Mouse (Mus musculus) midbrain, embryonic 12.5 days (tissue): ENCODE data around the gene Ruvbl2. TPM values are rescaled to one million over a fixed set of nuclear protein-coding genes. Genes with fewer than 3 reads are reported as not detected.
"Not testable (repeated sequence)": the region's sequence is repeated elsewhere in the genome, so short reads cannot be mapped to it uniquely, and the experiment has no call there.

Experiments
- ATAC-seq: fragments of 200-750 bp; cut with Nextera tagmentation; 2 replicates; pipeline ENCODE4 v1.8.0; 2017; ENCODE audit warnings: low read depth, moderate TSS enrichment, moderate library complexity; ENCODE audit not compliant: low FRiP score
- H3K27ac ChIP-seq: fragments of 300-500 bp; sonication (generic); replicated peaks from 2 replicates; pipeline ENCODE4 v1.5.1; 2016; ENCODE audit warnings: mild to moderate bottlenecking
- H3K27me3 ChIP-seq: fragments of 300-500 bp; sonication (generic); 2 replicates; pipeline ENCODE4 v1.6.1; 2016; ENCODE audit warnings: mild to moderate bottlenecking
- H3K36me3 ChIP-seq: fragments of 300-500 bp; sonication (generic); 2 replicates; pipeline ENCODE4 v1.6.1; 2016
- H3K4me1 ChIP-seq: fragments of 300-500 bp; sonication (generic); 2 replicates; pipeline ENCODE4 v1.6.1; 2016
- H3K4me2 ChIP-seq: fragments of 300-500 bp; sonication (generic); replicated peaks from 2 replicates; pipeline ENCODE4 v1.6.1; 2016; ENCODE audit warnings: mild to moderate bottlenecking, moderate library complexity
- H3K4me3 ChIP-seq: fragments of 300-500 bp; sonication (generic); 2 replicates; pipeline ENCODE4 v1.5.1; 2016; ENCODE audit warnings: mild to moderate bottlenecking
- H3K9ac ChIP-seq: fragments of 300-500 bp; sonication (generic); replicated peaks from 2 replicates; pipeline ENCODE4 v1.6.1; 2016; ENCODE audit warnings: mild to moderate bottlenecking, moderate library complexity
- H3K9me3 ChIP-seq: fragments of 300-500 bp; sonication (generic); 2 replicates; pipeline ENCODE4 v1.6.1; 2016; ENCODE audit warnings: mild to moderate bottlenecking
- WGBS: fragments of 180-500 bp; shearing (Covaris S2); methylation state at CpG from one replicate; pipeline ENCODE4 v1.1.7; 2016; 5-methylcytosine and 5-hydroxymethylcytosine counted together
- polyA plus RNA-seq: library from polyadenylated mRNA; unstranded; fragments of >200 nt; fragmentation: Nextera tagmentation; extraction: Ambion mirVana; gene quantifications from 2 replicates; pipeline ENCODE4 v1.2.1, GENCODE M21; 2016

Gene Ruvbl2
- polyA plus RNA-seq, 1 experiment from 2014 or later, result 153 TPM

DNA sequence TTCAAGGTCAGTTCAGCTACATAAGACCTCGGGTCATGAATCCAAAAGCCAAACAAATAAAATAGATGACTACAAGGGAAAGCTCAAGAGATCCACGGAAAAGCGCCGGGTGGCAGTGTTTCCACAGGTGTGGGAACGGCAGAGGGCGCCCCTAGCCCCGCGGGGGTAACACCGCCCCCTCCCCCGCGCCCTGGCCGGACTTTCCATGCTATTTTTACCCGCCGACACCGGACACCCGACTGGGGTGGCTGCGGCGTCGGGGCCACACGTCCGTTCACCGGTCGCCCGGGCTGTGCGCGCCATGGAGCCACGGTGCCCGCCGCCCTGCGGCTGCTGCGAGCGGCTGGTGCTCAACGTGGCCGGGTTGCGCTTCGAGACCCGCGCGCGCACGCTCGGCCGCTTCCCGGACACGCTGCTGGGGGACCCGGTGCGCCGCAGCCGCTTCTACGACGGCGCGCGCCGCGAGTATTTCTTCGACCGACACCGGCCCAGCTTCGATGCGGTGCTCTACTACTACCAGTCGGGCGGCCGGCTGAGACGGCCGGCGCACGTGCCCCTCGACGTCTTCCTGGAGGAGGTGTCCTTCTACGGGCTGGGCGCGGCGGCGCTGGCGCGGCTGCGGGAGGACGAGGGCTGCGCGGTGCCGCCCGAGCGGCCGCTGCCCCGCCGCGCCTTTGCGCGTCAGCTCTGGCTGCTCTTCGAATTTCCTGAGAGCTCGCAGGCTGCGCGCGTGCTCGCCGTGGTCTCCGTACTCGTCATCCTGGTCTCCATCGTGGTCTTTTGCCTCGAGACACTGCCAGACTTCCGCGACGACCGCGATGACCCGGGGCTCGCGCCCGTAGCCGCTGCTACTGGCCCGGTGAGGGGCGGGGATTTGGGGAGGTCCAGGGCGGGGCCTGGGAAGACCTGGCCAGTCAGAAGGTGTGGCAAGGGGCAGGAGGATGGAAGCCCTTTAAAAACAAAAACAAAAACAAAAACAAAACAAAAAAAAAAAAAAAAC is 31.4 kb downstream of the Ruvbl2 start:
- ATAC-seq, result no peak
- H3K27me3 ChIP-seq, result peaks cover 69% of the 10 kb centered on the region
- H3K9ac ChIP-seq, result no peak overlapping the region
- H3K27ac ChIP-seq, result no peak overlapping the region
- WGBS, result 2% methylated on average over 114 of the region's 114 CpGs
- peak overlapping the region; percentile 43 for H3K4me2 ChIP-seq
- H3K9me3 ChIP-seq, result no peaks in the 10 kb centered on the region
- H3K4me3 ChIP-seq, result peak overlapping the region; percentile 30
- H3K36me3 ChIP-seq, result no peaks in the 10 kb centered on the region
- peaks cover 12% of the 10 kb centered on the region for H3K4me1 ChIP-seq

DNA sequence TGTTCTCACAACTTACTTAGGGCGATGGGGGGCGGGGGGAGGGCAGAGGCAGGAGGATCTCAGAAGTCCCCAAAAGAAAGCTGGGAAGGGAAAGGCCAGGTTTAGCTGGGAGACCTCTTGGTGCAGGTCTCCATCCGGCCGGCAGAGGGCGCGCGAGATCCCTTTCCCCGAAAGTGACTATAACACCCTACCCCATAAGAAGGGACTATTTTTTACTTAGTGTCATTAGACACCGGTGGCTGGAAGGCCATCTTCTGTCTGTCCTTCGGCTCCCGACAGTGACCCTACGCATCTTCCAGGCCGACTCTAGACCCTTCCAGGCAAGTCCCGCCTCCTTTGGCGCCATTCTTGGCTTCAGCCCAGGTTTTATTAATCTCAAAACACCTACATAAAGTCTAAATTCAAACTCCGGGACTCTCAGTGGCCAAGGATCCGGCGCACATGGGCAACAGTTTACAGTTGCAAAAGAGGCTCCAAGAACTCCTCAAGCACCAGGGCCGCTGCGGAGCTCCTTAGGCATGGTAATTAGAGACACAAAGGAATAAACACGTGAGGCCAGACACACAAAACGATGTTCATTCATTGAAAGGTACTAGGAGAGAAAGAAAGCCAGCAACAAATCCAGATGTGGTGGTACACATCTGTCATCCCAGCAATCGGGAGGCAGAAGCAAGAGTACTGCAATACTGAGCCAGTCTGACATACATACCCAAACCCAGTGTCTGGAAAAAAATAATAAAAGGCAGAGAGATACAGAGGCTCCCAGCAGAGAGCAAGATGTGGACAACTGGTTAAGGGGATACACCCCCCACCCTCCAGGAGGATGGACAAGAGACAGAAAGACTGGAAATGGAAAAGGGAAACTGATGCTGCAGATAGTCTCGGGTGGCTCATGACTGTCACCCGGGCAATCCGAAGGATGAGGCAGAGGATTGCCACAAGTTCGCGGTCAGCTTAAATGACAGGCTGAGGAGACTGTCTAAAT is 32.5 kb downstream of the Ruvbl2 start, which contains the start of gene Kcna7:
Gene Kcna7 (plus strand): TSS at position 563 of the 985 bp plus-strand sequence.
- H3K27ac ChIP-seq, result no peak within 1 kb of the TSS
- H3K4me3 ChIP-seq, result peak within 1 kb of the TSS; percentile 30
- ATAC-seq, result 0 out of 2 replicates have a peak, but pooled peaks have one; percentile 23
- no peaks in the 10 kb centered on the region for H3K9me3 ChIP-seq
- 12% methylated on average over 28 of the region's 28 CpGs for WGBS
- peaks cover 58% of the 10 kb centered on the region for H3K27me3 ChIP-seq
- H3K36me3 ChIP-seq, result no peaks in the 10 kb centered on the region
- no peak within 1 kb of the TSS; the same call in 1 of the 2 replicates for H3K9ac ChIP-seq
- peak within 1 kb of the TSS; percentile 43 for H3K4me2 ChIP-seq
- H3K4me1 ChIP-seq, result peaks cover 12% of the 10 kb centered on the region

DNA sequence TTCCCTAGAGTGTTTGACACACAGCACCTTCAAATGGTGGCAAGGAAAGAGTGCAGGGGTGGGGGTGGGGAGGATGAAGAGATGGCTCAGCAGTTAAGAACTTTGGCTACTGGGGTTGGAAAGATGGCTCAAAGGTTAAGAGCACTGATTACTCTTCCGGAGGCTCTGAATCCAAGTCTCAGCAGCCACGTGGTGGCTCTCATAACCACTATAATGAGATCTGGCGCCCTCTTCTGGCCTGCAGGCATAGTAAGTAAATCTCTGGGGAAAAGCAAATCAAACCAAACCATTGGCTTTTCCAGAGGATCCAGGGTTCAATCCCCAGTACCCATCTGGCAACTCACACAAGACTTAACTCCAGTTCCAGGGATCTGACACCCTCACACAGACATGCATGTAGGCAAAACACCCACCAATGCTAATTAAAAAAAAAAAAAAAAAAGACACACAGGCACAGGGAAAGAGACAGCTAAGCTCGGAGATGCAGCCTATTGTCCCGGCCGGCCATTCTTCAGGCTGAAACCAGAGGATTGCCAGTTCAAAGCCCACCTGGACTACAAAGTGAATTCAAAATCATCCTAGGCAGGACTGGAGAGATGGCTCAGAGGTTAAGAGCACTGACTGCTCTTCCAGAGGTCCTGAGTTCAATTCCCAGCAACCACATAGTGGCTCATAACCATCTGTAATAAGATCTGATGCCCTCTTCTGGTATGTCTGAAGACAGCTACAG is 34.2 kb downstream of the Ruvbl2 start:
- no peak for ATAC-seq
- no peak overlapping the region for H3K4me2 ChIP-seq
- 48% methylated on average over 6 of the region's 6 CpGs for WGBS
- no peak overlapping the region for H3K9ac ChIP-seq
- no peak overlapping the region for H3K27ac ChIP-seq
- H3K36me3 ChIP-seq, result no peaks in the 10 kb centered on the region
- peaks cover 42% of the 10 kb centered on the region for H3K27me3 ChIP-seq
- peaks cover 12% of the 10 kb centered on the region for H3K4me1 ChIP-seq
- no peak overlapping the region for H3K4me3 ChIP-seq
- H3K9me3 ChIP-seq, result no peaks in the 10 kb centered on the region

DNA sequence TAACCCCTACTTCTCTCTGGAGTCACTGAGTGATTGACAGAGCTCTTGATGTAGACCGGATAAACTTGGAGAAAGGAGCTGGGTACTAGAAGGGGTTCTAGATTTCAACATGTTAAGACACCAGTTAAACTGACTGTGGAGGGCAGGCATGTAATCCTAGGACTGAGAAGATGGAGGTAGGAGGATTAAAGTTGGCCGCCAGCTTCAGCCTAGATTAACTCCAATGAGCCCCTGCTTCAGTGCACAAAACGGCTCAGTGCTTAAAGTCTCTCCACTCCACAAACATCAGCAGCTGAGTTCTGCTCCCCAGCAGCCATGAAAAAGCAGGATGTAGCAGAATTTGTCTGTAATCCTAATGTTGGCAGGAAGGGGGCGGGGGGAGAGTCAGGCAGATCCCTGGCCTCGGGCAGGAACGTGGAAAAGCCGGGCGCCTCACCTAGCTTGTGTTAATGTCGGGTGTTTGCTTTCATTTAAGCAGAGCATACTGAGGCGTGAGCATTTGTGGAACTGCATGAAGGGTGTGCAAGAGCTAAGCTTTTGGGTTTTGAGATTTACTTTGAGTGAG is 36.3 kb downstream of the Ruvbl2 start:
- WGBS, result 69% methylated on average over 10 of the region's 10 CpGs
- H3K27me3 ChIP-seq, result peaks cover 21% of the 10 kb centered on the region
- no peak overlapping the region for H3K4me2 ChIP-seq
- H3K4me3 ChIP-seq, result no peak overlapping the region
- H3K4me1 ChIP-seq, result peaks cover 10% of the 10 kb centered on the region
- ATAC-seq, result no peak
- no peak overlapping the region for H3K27ac ChIP-seq
- H3K9me3 ChIP-seq, result no peaks in the 10 kb centered on the region
- no peaks in the 10 kb centered on the region for H3K36me3 ChIP-seq
- no peak overlapping the region for H3K9ac ChIP-seq

DNA sequence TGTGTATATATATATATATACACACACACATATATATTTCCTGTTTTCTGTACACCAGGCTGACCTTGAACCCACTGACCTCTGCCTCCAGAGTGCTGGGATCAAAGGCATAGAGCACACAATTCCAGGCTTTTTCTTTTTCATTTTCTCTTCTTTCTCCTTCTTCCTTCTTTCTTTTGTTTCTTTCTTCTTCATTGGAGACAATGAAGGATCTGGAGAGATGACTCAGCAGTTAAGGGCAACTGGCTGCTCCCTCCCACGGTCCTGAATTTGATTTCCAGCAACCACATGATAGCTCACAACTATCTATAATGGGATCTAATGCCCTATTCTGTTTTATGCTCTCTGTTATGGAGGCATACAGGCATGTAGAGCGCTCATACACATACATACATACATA is 41.1 kb downstream of the Ruvbl2 start:
- H3K9ac ChIP-seq, result no peak overlapping the region
- no peaks in the 10 kb centered on the region; the same call in none of the 2 replicates for H3K27me3 ChIP-seq
- peaks cover 17% of the 10 kb centered on the region for H3K36me3 ChIP-seq
- no peak overlapping the region for H3K4me3 ChIP-seq
- 77% methylated on average over 2 of the region's 2 CpGs for WGBS
- peaks cover 18% of the 10 kb centered on the region for H3K4me1 ChIP-seq
- ATAC-seq, result no peak
- no peak overlapping the region for H3K27ac ChIP-seq
- no peak overlapping the region for H3K4me2 ChIP-seq
- H3K9me3 ChIP-seq, result no peaks in the 10 kb centered on the region

DNA sequence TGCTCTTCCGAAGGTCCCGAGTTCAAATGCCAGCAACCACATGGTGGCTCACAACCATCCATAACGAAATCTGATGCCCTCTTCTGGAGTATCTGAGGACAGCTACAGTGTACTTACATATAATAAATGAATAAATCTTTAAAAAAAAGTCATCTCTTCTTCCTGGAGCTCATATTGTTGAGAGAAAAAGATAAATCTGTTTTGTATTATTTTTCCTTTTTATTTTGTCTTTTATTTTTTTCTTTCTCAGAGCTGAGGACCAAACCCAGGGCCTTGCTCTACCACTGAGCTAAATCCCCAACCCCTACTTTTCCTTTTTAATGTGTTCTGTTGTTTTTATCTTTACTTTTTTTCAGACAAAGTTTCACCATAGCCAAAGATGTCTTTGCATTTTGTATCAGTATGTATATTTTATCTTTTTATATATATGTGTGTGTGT is 41.5 kb downstream of the Ruvbl2 start:
- Histone ChIP-seq H3K27ac (peak overlapping the region; percentile 71; the same call in 1 of the 2 replicates), H3K4me3 (peak overlapping the region; percentile 88), H3K4me2 (peak overlapping the region; percentile 54), H3K4me1 (peaks cover 18% of the 10 kb centered on the region), H3K36me3 (peaks cover 21% of the 10 kb centered on the region)
- not testable (repeated sequence) for H3K9me3 ChIP-seq, H3K9ac ChIP-seq, H3K27me3 ChIP-seq
- WGBS, result 12% methylated on average over 3 of the region's 3 CpGs
- ATAC-seq, result peak; percentile 13

DNA sequence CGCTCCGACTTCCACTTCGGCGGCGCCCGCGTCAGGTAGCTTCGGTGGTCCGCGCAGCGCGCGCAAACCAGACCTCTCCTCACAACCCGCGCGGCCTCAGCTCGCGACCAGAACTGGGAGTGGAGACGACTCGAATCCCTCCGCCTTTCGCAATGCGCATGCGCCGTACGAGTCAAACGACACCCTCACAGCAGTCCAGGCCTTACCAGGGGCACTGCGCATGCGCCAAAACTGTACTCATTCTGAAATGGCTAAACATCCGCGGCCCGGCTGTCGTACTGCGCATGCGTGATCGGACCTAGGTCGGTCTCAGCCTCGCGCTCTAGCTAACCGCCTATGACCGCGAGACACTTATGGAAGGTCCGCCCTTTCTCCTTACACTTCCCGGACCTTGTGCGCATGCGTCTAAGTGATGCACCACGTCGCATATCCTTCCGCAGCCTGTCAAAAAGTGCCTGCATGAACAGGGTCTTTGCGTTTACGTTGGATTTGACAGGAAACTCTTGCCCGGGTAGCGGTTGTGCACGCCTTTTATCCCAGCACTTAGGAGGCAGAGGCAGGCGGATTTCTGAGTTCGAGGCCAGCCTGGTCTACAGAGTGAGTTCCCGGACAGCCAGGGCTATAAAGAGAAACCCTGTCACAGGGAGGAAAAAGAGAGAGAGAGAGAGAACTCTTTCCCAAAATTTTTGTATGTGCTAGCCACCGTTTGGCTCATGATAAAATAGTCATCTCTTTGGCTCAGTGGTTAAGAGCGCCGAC is 42.1 kb downstream of the Ruvbl2 start, which contains the start of gene Snrnp70:
Gene Snrnp70 (minus strand): TSS at position 165 of the 759 bp plus-strand sequence.
- Histone ChIP-seq H3K4me3 (peak within 1 kb of the TSS; percentile 88), H3K4me2 (peak within 1 kb of the TSS; percentile 100), H3K9ac (peak within 1 kb of the TSS; percentile 95), H3K27me3 (no peaks in the 10 kb centered on the region; the same call in 1 of the 2 replicates), H3K4me1 (peaks cover 18% of the 10 kb centered on the region), H3K9me3 (no peaks in the 10 kb centered on the region), H3K36me3 (peaks cover 25% of the 10 kb centered on the region), H3K27ac (peak within 1 kb of the TSS; percentile 99)
- 1% methylated on average over 60 of the region's 60 CpGs for WGBS
- peak; percentile 96 for ATAC-seq

DNA sequence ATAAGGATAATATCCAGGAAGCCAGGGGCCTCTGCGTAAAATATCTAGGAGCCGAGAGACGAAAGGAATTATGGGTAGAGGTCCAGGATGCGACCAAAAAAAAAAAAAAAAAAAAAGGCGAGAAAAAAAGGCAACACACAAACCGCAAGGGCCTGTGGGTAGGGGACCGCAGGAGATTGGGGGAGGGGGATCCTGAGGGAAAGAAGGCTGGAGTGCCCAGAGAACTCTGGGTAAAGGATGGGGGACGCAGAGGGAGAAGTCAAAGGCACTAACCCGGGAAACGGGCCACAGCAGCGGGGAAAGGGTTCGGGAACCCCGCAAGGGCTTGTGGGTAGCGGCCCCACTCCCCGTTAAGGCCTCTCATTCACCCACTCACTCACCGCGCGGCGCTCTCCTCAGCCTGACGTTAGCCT is 42.8 kb downstream of the Ruvbl2 start:
- ATAC-seq, result peak; percentile 81
- Histone ChIP-seq H3K27me3 (no peaks in the 10 kb centered on the region; the same call in 1 of the 2 replicates), H3K27ac (peak overlapping the region; percentile 99), H3K4me2 (peak overlapping the region; percentile 100), H3K9ac (peak overlapping the region; percentile 95), H3K4me1 (peaks cover 18% of the 10 kb centered on the region), H3K4me3 (peak overlapping the region; percentile 88), H3K9me3 (no peaks in the 10 kb centered on the region), H3K36me3 (peaks cover 32% of the 10 kb centered on the region)
- 0% methylated on average over 19 of the region's 20 CpGs for WGBS

DNA sequence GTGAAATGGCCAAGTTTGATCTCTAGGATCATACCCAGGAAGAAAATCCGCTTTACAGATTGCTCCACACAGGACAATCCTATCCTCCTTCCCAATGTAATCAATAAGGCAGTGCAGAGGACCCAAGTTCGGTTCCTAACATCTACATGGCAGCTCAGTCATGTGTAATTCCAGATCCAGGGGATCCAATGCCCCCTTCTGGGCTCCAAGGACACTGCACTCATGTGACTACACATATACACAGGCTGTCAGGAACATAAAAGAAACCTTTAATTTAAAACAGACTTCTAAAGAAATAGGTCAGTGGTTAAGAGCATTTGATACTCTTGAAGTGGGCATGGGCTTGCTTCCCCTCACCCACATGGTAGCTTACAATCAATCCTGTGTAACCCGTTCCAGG is 51.8 kb downstream of the Ruvbl2 start:
- peaks cover 98% of the 10 kb centered on the region for H3K36me3 ChIP-seq
- no peak overlapping the region for H3K27ac ChIP-seq
- ATAC-seq, result no peak
- H3K4me3 ChIP-seq, result no peak overlapping the region
- no peaks in the 10 kb centered on the region for H3K27me3 ChIP-seq
- H3K9ac ChIP-seq, result no peak overlapping the region
- WGBS, result 90% methylated on average over 3 of the region's 3 CpGs
- no peaks in the 10 kb centered on the region for H3K4me1 ChIP-seq
- no peak overlapping the region for H3K4me2 ChIP-seq
- H3K9me3 ChIP-seq, result no peaks in the 10 kb centered on the region

DNA sequence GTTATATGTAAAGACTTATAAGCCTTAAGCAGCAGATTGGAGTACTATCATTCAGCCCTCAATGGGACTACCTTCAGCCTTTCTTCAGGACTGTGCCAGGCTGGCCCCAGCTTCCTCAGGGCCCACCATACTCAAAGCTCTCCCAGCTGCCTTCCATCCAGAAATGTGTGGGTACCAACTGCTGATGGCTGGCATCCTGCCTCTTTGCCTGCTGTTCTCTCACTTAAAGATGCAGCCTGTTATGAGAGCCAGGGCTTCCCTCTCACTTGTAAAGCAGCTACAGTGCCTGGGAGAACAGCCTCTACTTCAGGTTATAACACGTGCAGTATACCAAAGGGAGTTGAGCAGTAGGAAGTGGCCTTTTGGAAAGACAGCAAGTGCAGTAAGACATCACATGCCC is 61.8 kb downstream of the Ruvbl2 start:
- Histone ChIP-seq H3K36me3 (peaks cover 86% of the 10 kb centered on the region), H3K9me3 (no peaks in the 10 kb centered on the region), H3K27me3 (peaks cover 9% of the 10 kb centered on the region; the same call in 1 of the 2 replicates), H3K4me2 (no peak overlapping the region), H3K9ac (no peak overlapping the region), H3K4me3 (no peak overlapping the region), H3K4me1 (peaks cover 4% of the 10 kb centered on the region; the same call in 1 of the 2 replicates), H3K27ac (no peak overlapping the region)
- ATAC-seq, result no peak
- WGBS, result 97% methylated on average over 1 of the region's 1 CpGs
